Mouse (Mus musculus): ENCODE results near the gene Gch1. TPM values are rescaled to one million over a fixed set of nuclear protein-coding genes. Genes with fewer than 3 reads are reported as not detected.

Gene Gch1
- 4.1 and 4.3 TPM in 2 replicates for polyA plus RNA-seq (2012; rRNA removed; ENCODE audit: low replicate concordance)

DNA sequence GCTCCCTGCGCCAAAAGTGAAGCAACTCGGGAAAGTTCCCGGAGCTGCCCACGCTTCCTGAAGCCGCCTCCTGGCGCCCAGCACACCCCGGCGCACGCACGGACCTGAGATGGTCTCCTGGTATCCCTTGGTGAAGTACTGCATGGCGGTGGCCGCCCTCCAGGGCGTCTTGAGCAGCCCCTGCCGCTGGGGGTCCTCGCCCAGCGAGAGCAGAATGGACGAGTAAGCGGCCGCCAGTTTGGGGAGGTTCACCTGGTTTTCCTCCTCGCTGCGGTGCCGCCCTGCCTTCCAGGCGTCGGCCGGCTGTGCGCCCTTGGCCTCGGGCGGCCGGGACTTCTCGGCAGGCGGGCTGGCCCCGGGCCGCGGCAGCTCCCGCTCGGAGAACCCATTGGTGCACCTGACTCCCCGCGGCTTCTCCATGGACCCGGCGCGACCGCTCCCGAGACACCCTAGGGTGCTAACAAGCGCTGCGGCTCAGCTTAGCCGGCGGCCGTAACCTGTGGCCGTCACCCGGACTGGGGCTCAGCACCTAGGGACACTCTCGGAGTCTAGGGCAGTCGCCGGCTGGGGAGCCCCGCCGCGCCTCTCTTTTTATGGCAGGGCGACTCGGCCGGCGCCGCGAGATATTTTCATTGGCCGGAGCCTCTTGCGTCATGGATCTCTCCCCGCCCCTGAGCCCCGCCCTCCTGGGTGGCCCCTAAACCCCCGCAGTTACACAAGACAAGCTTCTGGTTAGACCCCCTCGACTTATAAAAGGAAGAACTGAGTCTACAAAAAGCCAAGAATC is at the start of gene Gch1:
Gch1 (minus strand) TSS at position 566 of the 787 bp plus-strand sequence.

Other genes with a start within 250 kb of the Gch1 start
- 0.89 and 2.5 TPM in 2 replicates for gene Wdhd1, start 87.4 kb upstream of the Gch1 start, polyA plus RNA-seq (2012; rRNA removed; ENCODE audit: low replicate concordance)
- gene Socs4, start 87.5 kb upstream of the Gch1 start, polyA plus RNA-seq (2012; rRNA removed; ENCODE audit: low replicate concordance), result 2.9 and 4.3 TPM in 2 replicates
- gene Mapk1ip1l, start 108.9 kb upstream of the Gch1 start, polyA plus RNA-seq (2012; rRNA removed; ENCODE audit: low replicate concordance), result 21.2 and 42.0 TPM in 2 replicates
- gene Lgals3, start 178.3 kb upstream of the Gch1 start, polyA plus RNA-seq (2012; rRNA removed; ENCODE audit: low replicate concordance), result 167 and 321 TPM in 2 replicates
- 0.37 and 2.1 TPM in 2 replicates for gene Dlgap5, start 229.0 kb upstream of the Gch1 start, polyA plus RNA-seq (2012; rRNA removed; ENCODE audit: low replicate concordance)

Measured in subcutaneous adipose tissue, adult 2 months (tissue).